Mouse (Mus musculus) naive thymus-derived CD4-positive, alpha-beta T cell, adult 2 months (primary cell): ENCODE measurements around the gene Dusp9.

Source experiments
- DNase-seq: peaks from one replicate; pipeline ENCODE4 v3.0.0-alpha.2; 2011; ENCODE audit warnings: low read depth

The Dusp9 gene

GRCm38 (mm10) chrX:73663143-73663542 lies 23.9 kb downstream of the Dusp9 start:
- DNase-seq: peak; percentile 39

- DNase-seq: peak; percentile 77
Observed at GRCm38 (mm10) chrX:73672031-73672431, 32.8 kb downstream of the Dusp9 start.

GRCm38 (mm10) chrX:73672879-73673618 lies 33.8 kb downstream of the Dusp9 start, which contains the start of gene Slc6a8:
Gene Slc6a8 (plus strand): TSS chrX:73673150.
- DNase-seq: peak; percentile 38

GRCm38 (mm10) chrX:73673619-73673967 lies 34.4 kb downstream of the Dusp9 start:
- DNase-seq: no peak

- no peak for DNase-seq
Observed at GRCm38 (mm10) chrX:73673968-73674661, 34.9 kb downstream of the Dusp9 start.

- DNase-seq: no peak
Observed at GRCm38 (mm10) chrX:73675231-73675630, 36.0 kb downstream of the Dusp9 start.

- no peak for DNase-seq
Observed at GRCm38 (mm10) chrX:73676668-73677067, 37.4 kb downstream of the Dusp9 start.

- DNase-seq: no peak
Observed at GRCm38 (mm10) chrX:73684156-73684555, 44.9 kb downstream of the Dusp9 start.

- DNase-seq: no peak
Observed at GRCm38 (mm10) chrX:73684978-73685377, 45.8 kb downstream of the Dusp9 start.

GRCm38 (mm10) chrX:73685629-73686028 lies 46.4 kb downstream of the Dusp9 start:
- DNase-seq: no peak

GRCm38 (mm10) chrX:73690917-73691629 lies 51.9 kb downstream of the Dusp9 start:
- DNase-seq: peak; percentile 64
